Mouse (Mus musculus) heart, postnatal 10 days (tissue): Measurements from ENCODE around the gene Cmya5. TPM values are rescaled to one million over a fixed set of nuclear protein-coding genes. Genes with fewer than 3 reads are reported as not detected.
A peak's percentile ranks its signal among the peaks of the same experiment; 100 is the strongest.

Experiments
- DNase-seq, 2 experiments: peaks; one replicate each; pipeline ENCODE4 v3.0.0; 2021
- intact Hi-C: fragments of 180-260 bp; cut with DNase I; formaldehyde crosslinking; loops from one replicate; pipeline ENCODE4 v1.15.1; 2025
- total RNA-seq, 2 experiments: library from RNA; stranded (reverse); gene quantifications; 2 replicates each; pipeline ENCODE4 v1.2.3; 2021

The Cmya5 gene
- total RNA-seq, 2 experiments from 2014 or later = 118 to 123 TPM

- no peak for DNase-seq
- intact Hi-C loops = no loop called here
Measured at GRCm38 (mm10) chr13:93002456-93002855, 142.1 kb downstream of the Cmya5 start.

- peak; percentile 36 to 38 for DNase-seq
- intact Hi-C loops = no loop called here
Measured at GRCm38 (mm10) chr13:93000640-93001351, 143.7 kb downstream of the Cmya5 start.

GRCm38 (mm10) chr13:92999860-93000259 lies 144.7 kb downstream of the Cmya5 start:
- intact Hi-C loops = no loop called here

GRCm38 (mm10) chr13:92994743-92995142 lies 149.8 kb downstream of the Cmya5 start:
- DNase-seq = peak; percentile 59 to 66
- intact Hi-C loops = no loop called here

More at GRCm38 (mm10) chr13:92999860-93000259, 144.7 kb downstream of the Cmya5 start:
- DNase-seq = no peak

GRCm38 (mm10) chr13:92992823-92993222 lies 151.7 kb downstream of the Cmya5 start:
- DNase-seq = no peak
- intact Hi-C loops = no loop called here

Other genes starting within 250 kb of the Cmya5 start
- gene Tent2, start 47.7 kb upstream of the Cmya5 start, total RNA-seq = 10 to 100 TPM; 24.0 to 25.8 TPM
- gene Homer1, start 154.9 kb upstream of the Cmya5 start, total RNA-seq = 10 to 100 TPM; 52.5 to 75.6 TPM